8 mouse cellular contexts compared by ENCODE assay signal in the genomic region with DNA sequence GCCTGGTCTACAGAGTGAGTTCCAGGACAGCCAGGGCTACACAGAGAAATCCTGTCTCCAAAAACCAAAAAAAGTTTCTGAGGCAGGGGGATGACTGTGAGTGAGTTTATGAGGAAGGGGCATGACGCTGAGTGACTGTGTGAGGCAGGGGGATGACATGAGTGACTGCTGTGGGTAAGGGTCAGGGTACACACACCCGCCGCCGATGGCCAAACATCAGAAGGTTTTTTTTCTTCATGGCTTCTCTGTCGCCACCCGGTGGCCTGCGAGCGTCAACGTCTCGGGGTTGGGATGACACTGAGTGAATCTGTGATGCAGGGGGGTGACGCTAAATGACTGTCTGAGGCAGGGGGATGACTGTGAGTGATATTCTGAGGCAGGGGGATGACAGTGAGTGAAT. TPM values are rescaled to one million over a fixed set of nuclear protein-coding genes. Genes with fewer than 3 reads are reported as not detected.
A peak's percentile ranks its signal among the peaks of the same experiment; 100 is the strongest.
DNase-seq lines count a peak whose midpoint lies in the region; ATAC-seq and TF ChIP-seq lines count a peak whose summit lies in the region.
"Not testable (repeated sequence)": the region's sequence is repeated elsewhere in the genome, so short reads cannot be mapped to it uniquely, and the experiment has no call there.

No protein-coding gene starts in this region.

- H3K27ac ChIP-seq in CH12.LX (ENCODE audit: insufficient read depth, low read depth): peak overlapping the region; percentile 90
- peak overlapping the region; percentile 90; the same call in 1 of the 2 replicates for H3K27ac ChIP-seq in forebrain, embryonic 14.5 days (ENCODE audit: low read depth, low read length)
- H3K27ac ChIP-seq in liver, embryonic 16.5 days (ENCODE audit: low read length): peak overlapping the region; percentile 96
- H3K27ac ChIP-seq in stomach, embryonic 16.5 days (ENCODE audit: low read length): peak overlapping the region; percentile 96; the same call in 1 of the 2 replicates

- not testable (repeated sequence) for H3K36me3 ChIP-seq in CH12.LX (replicated peaks in 1 of 2; ENCODE audit: control insufficient read depth in 1 of 2, insufficient read depth in 1 of 2, low read length in 1 of 2); forebrain, embryonic 14.5 days (ENCODE audit: control insufficient read depth, insufficient read depth, low read length); liver, embryonic 16.5 days (ENCODE audit: control insufficient read depth, insufficient read depth); stomach, embryonic 16.5 days (ENCODE audit: control insufficient read depth, insufficient read depth, low read length)

- dilution Hi-C loops in CH12.LX (cut with MboI; ENCODE audit: extremely low pct_ligation_motif_present, extremely low pct_unique_long_range_greater_than_20kb, low sequenced_read_pairs): not testable (repeated sequence)

- H3K4me2 ChIP-seq in CH12.LX (ENCODE audit: insufficient read depth, low read depth, poor library complexity, severe bottlenecking): peak overlapping the region; percentile 71
- peak overlapping the region; percentile 56 for H3K4me2 ChIP-seq in forebrain, embryonic 14.5 days (ENCODE audit: low read length)
- peak overlapping the region; percentile 96 for H3K4me2 ChIP-seq in liver, embryonic 16.5 days (ENCODE audit: low read depth, low read length)
- H3K4me2 ChIP-seq in stomach, embryonic 16.5 days (ENCODE audit: low read depth, low read length): peak overlapping the region; percentile 79

- intact Hi-C loops in heart, postnatal 10 days (cut with DNase I): not testable (repeated sequence)

- H3K27me3 ChIP-seq in CH12.LX (replicated peaks); forebrain, embryonic 14.5 days (replicated peaks; ENCODE audit: control insufficient read depth, insufficient read depth, low read length); liver, embryonic 16.5 days (ENCODE audit: control insufficient read depth, insufficient read depth, low read depth, low read length); stomach, embryonic 16.5 days (ENCODE audit: control insufficient read depth, insufficient read depth, low read length): not testable (repeated sequence)

- WGBS in forebrain, embryonic 14.5 days: under 1% methylated on average over 11 of the region's 11 CpGs
- under 1% methylated on average over 11 of the region's 11 CpGs for WGBS in liver, embryonic 16.5 days (ENCODE audit: insufficient replicate concordance)
- WGBS in stomach, embryonic 16.5 days: under 1% methylated on average over 11 of the region's 11 CpGs

- peak overlapping the region; percentile 81; the same call in 1 of the 2 replicates for H3K9ac ChIP-seq in CH12.LX (ENCODE audit: insufficient read depth, low read depth)
- peak overlapping the region; percentile 66 for H3K9ac ChIP-seq in forebrain, embryonic 14.5 days (ENCODE audit: low read length)
- H3K9ac ChIP-seq in liver, embryonic 16.5 days (ENCODE audit: low read depth, low read length): peak overlapping the region; percentile 76
- H3K9ac ChIP-seq in stomach, embryonic 16.5 days (ENCODE audit: low read length): not testable (repeated sequence)

- peaks cover 11 to 23% of the 10 kb centered on the region in 2 experiments for H3K4me1 ChIP-seq in CH12.LX (ENCODE audit: control insufficient read depth in 1 of 2, insufficient read depth in 2 of 2)
- not testable (repeated sequence) for H3K4me1 ChIP-seq in forebrain, embryonic 14.5 days (ENCODE audit: control insufficient read depth, insufficient read depth, low read length); stomach, embryonic 16.5 days (ENCODE audit: control insufficient read depth, insufficient read depth, low read length)
- peaks cover 37% of the 10 kb centered on the region for H3K4me1 ChIP-seq in liver, embryonic 16.5 days (ENCODE audit: control insufficient read depth, low read depth, low read length)

- peak overlapping the region; percentile 52 to 94 (median 67) for H3K4me3 ChIP-seq in CH12.LX (replicated peaks in 1 of 3; ENCODE audit: low read depth in 2 of 3, low read length in 2 of 3, poor library complexity in 1 of 3)
- peak overlapping the region; percentile 48 for H3K4me3 ChIP-seq in forebrain, embryonic 14.5 days (ENCODE audit: low read depth, low read length)
- peak overlapping the region; percentile 72 for H3K4me3 ChIP-seq in liver, embryonic 16.5 days (ENCODE audit: low read depth, low read length)
- H3K4me3 ChIP-seq in stomach, embryonic 16.5 days (replicated peaks; ENCODE audit: low read length): peak overlapping the region; percentile 63

- not testable (repeated sequence) for TF ChIP-seq POLR2A in CH12.LX (IDR thresholded peaks at IDR 0.05; ENCODE audit: low read depth, low read length)

- H3K9me3 ChIP-seq in CH12.LX (replicated peaks; ENCODE audit: low read length); forebrain, embryonic 14.5 days (replicated peaks; ENCODE audit: control insufficient read depth, low read length); liver, embryonic 16.5 days (replicated peaks; ENCODE audit: control insufficient read depth, low read length); stomach, embryonic 16.5 days (replicated peaks; ENCODE audit: control insufficient read depth, low read length): not testable (repeated sequence)

- not testable (repeated sequence) for TF ChIP-seq EP300 in CH12.LX (IDR thresholded peaks at IDR 0.05; ENCODE audit: low read length)

- DNase-seq in CH12.LX (ENCODE audit: extremely low read depth): peak; percentile 90
- DNase-seq in cerebellum, adult 18-20 months: peak; percentile 54 to 58
- peak; percentile 87 for DNase-seq in forebrain, embryonic 14.5 days (ENCODE audit: low spot score)
- peak; percentile 89 to 92 for DNase-seq in heart, postnatal 10 days
- peak; percentile 55 to 83 for DNase-seq in kidney, postnatal 36 days
- peak; percentile 73 for DNase-seq in neural tube, embryonic 10.5 days (ENCODE audit: extremely low spot score, low spot score)

- TF ChIP-seq RAD21 in CH12.LX (IDR thresholded peaks at IDR 0.05; ENCODE audit: low read depth, low read length): peak; percentile 66

- H3K79me2 ChIP-seq in CH12.LX (replicated peaks; ENCODE audit: control insufficient read depth, extremely low read depth, insufficient read depth, poor library complexity, severe bottlenecking): not testable (repeated sequence)

- peak; percentile 52 for ATAC-seq in forebrain, embryonic 14.5 days
- ATAC-seq in liver, embryonic 16.5 days (ENCODE audit: low read depth): peak; percentile 49
- peak; percentile 31 for ATAC-seq in stomach, embryonic 16.5 days (ENCODE audit: insufficient read depth, low FRiP score)

- in situ Hi-C loops in CH12.LX (cut with MboI; ENCODE audit: low pct_ligation_motif_present, low pct_unique_long_range_greater_than_20kb, low sequenced_read_pairs): not testable (repeated sequence)

- peak in 1 of 2 experiments; percentile 80; a peak in 2 of 4 replicates for TF ChIP-seq CTCF in CH12.LX (conservative IDR thresholded peaks at IDR 0.05 in 1 of 2, IDR thresholded peaks at IDR 0.05 in 1 of 2; ENCODE audit: low read depth in 2 of 2, low read length in 2 of 2)

TF ChIP-seq in CH12.LX, 34 proteins besides CTCF, POLR2A, EP300 and RAD21:
- TF ChIP-seq SMC3 (IDR thresholded peaks at IDR 0.05; ENCODE audit: low read depth, low read length) (peak; percentile 75), ZNF384 (IDR thresholded peaks at IDR 0.05; ENCODE audit: low read depth, low read length) (peak; percentile 85)

RNA-seq across cellular contexts. Expression of a gene that starts 44.5 kb away (rescaled TPM):
- total RNA-seq in CH12.LX (2012; rRNA removed) (1.6 TPM in 2 replicates), CH12.LX (2014; rRNA removed) (4.9 and 5.8 TPM in 2 replicates)
- polyA plus RNA-seq in CH12.LX (2012; ENCODE audit: insufficient read length, low read depth): 1.2 and 1.6 TPM in 2 replicates
- polyA plus RNA-seq in forebrain, embryonic 14.5 days (2014; fragmentation: Nextera tagmentation; extraction: Ambion mirVana): 1.0 and 1.1 TPM in 2 replicates
- 1 to 10 TPM; 1.3 to 1.7 TPM for total RNA-seq in heart, postnatal 10 days (2021)
- polyA plus RNA-seq in liver, embryonic 16.5 days (2015; fragmentation: Nextera tagmentation; extraction: Ambion mirVana): 2.9 and 3.5 TPM in 2 replicates
- polyA plus RNA-seq in stomach, embryonic 16.5 days (2015; fragmentation: Nextera tagmentation; extraction: Ambion mirVana): 4.3 and 5.0 TPM in 2 replicates

RNA-seq across cellular contexts. Expression of a gene that starts 54.2 kb away (rescaled TPM):
- 0.08 and 0.25 TPM in 2 replicates for total RNA-seq in CH12.LX (2012; rRNA removed)
- total RNA-seq in CH12.LX (2014; rRNA removed): not detected in 2 replicates
- polyA plus RNA-seq in CH12.LX (2012; ENCODE audit: insufficient read length, low read depth): not detected in 2 replicates
- not detected in 2 replicates for polyA plus RNA-seq in forebrain, embryonic 14.5 days (2014; fragmentation: Nextera tagmentation; extraction: Ambion mirVana)
- not detected for total RNA-seq in heart, postnatal 10 days (2021)
- polyA plus RNA-seq in liver, embryonic 16.5 days (2015; fragmentation: Nextera tagmentation; extraction: Ambion mirVana): 0.07 TPM in 1 of 2 replicates, not detected in the other
- not detected in 2 replicates for polyA plus RNA-seq in stomach, embryonic 16.5 days (2015; fragmentation: Nextera tagmentation; extraction: Ambion mirVana)

Comparison
In these comparisons a context has a peak if more than half of its experiments do, and no peak if none do; other contexts are left out.
1. Peak in every context shown above with its lines: DNase-seq, ATAC-seq, H3K4me3 ChIP-seq and H3K27ac ChIP-seq.